Mouse (Mus musculus) ES-E14 (cell line): Measurements from ENCODE around the gene Pi4kb. TPM values are rescaled to one million over a fixed set of nuclear protein-coding genes. Genes with fewer than 3 reads are reported as not detected.

Experiments
- DNase-seq: peaks from one replicate; pipeline ENCODE4 v3.0.0-alpha.2; 2013; ENCODE audit warnings: low read depth, low spot score
- H3K27ac ChIP-seq: 2 replicates; pipeline ENCODE4 v1.5.1; 2012; ENCODE audit warnings: low read depth, mild to moderate bottlenecking, low read length, moderate library complexity, mixed read lengths; ENCODE audit not compliant: poor library complexity, insufficient read depth, severe bottlenecking
- H3K36me3 ChIP-seq: 2 replicates; pipeline ENCODE4 v1.6.1; 2012; ENCODE audit warnings: mild to moderate bottlenecking, low read length, moderate library complexity, mixed read lengths; ENCODE audit not compliant: control insufficient read depth, poor library complexity, insufficient read depth, severe bottlenecking
- H3K4me1 ChIP-seq, 2 experiments: fragments of 150-350 bp in 1 of 2; sonication (generic) in 1 of 2; 2 replicates each; pipeline ENCODE4 v1.6.1; 2012; ENCODE audit warnings: low read length in 2 of 2, mild to moderate bottlenecking in 1 of 2, mixed read lengths in 1 of 2; ENCODE audit not compliant: control insufficient read depth in 2 of 2, insufficient read depth in 2 of 2, poor library complexity in 1 of 2
- H3K4me3 ChIP-seq, 2 experiments: fragments of 150-350 bp in 1 of 2; sonication (generic) in 1 of 2; 2 replicates each; pipeline ENCODE4 v1.5.1; 2012; ENCODE audit warnings: low read length in 2 of 2, low read depth in 1 of 2, mild to moderate bottlenecking in 1 of 2, mixed read lengths in 1 of 2; ENCODE audit not compliant: insufficient read depth in 1 of 2, poor library complexity in 1 of 2, severe bottlenecking in 1 of 2
- H3K9ac ChIP-seq: 2 replicates; pipeline ENCODE4 v1.6.1; 2012; ENCODE audit warnings: low read depth, mild to moderate bottlenecking, low read length, mixed read lengths; ENCODE audit not compliant: poor library complexity, insufficient read depth, severe bottlenecking
- H3K9me3 ChIP-seq: fragments of 150-350 bp; sonication (generic); 2 replicates; pipeline ENCODE4 v1.6.1; 2012; ENCODE audit warnings: low read depth, mild to moderate bottlenecking, low read length; ENCODE audit not compliant: control insufficient read depth, insufficient read depth
- CHD2 ChIP-seq: IDR thresholded peaks from 2 replicates; pipeline ENCODE4 v1.6.1; 2014; ENCODE audit warnings: mild to moderate bottlenecking, low read depth, low read length, inconsistent platforms
- HCFC1 ChIP-seq: IDR thresholded peaks from 2 replicates; pipeline ENCODE4 v1.6.1; 2012; ENCODE audit warnings: low read length, inconsistent platforms, borderline replicate concordance; ENCODE audit not compliant: insufficient read depth
- MAFK ChIP-seq: IDR thresholded peaks from 2 replicates; pipeline ENCODE4 v1.6.1; 2014; ENCODE audit warnings: mild to moderate bottlenecking, low read depth, low read length, inconsistent platforms; ENCODE audit not compliant: insufficient read depth
- ZC3H11A ChIP-seq: IDR thresholded peaks from 2 replicates; pipeline ENCODE4 v1.6.1; 2012; ENCODE audit warnings: low read depth, mild to moderate bottlenecking, inconsistent platforms, low read length, borderline replicate concordance
- ZNF384 ChIP-seq: IDR thresholded peaks from 2 replicates; pipeline ENCODE4 v1.6.1; 2012; ENCODE audit warnings: low read depth, low read length, inconsistent platforms
- in situ Hi-C, 2 experiments: fragments of 600-800 bp; cut with MboI; formaldehyde crosslinking; loops; one replicate each; pipeline ENCODE4 v1.15.1; 2025; ENCODE audit warnings: low sequenced_read_pairs in 2 of 2, inconsistent platforms in 1 of 2; ENCODE audit not compliant: unreplicated experiment in 2 of 2
- total RNA-seq: library from RNA; depleted of rRNA; stranded (reverse); fragments of 300-350 nt; gene quantifications from 2 replicates; pipeline ENCODE4 v1.2.3, GENCODE M21; 2012

Pi4kb gene
- total RNA-seq, 1 experiment, result 29.7 TPM

GRCm38 (mm10) chr3:94960322-94960721 lies 14.2 kb upstream of the Pi4kb start:
- H3K9ac ChIP-seq, result no peak overlapping the region
- TF ChIP-seq MAFK, result no peak
- TF ChIP-seq ZNF384, result no peak
- TF ChIP-seq ZC3H11A, result no peak
- no peak for TF ChIP-seq CHD2
- TF ChIP-seq HCFC1, result no peak
- peaks cover 28% of the 10 kb centered on the region for H3K36me3 ChIP-seq
- H3K4me3 ChIP-seq, result peak overlapping the region in 1 of 2 experiments; percentile 47; a peak in 2 of 4 replicates
- peaks cover 10 to 13% of the 10 kb centered on the region in 2 experiments for H3K4me1 ChIP-seq
- no peaks in the 10 kb centered on the region for H3K9me3 ChIP-seq
- in situ Hi-C loops, result no loop called here
- H3K27ac ChIP-seq, result no peak overlapping the region; the same call in 1 of the 2 replicates
- no peak for DNase-seq

GRCm38 (mm10) chr3:94964989-94965388 lies 9.5 kb upstream of the Pi4kb start:
- no peak overlapping the region for H3K4me3 ChIP-seq
- H3K9me3 ChIP-seq, result no peaks in the 10 kb centered on the region
- peaks cover 6 to 10% of the 10 kb centered on the region in 2 experiments for H3K4me1 ChIP-seq
- H3K36me3 ChIP-seq, result no peaks in the 10 kb centered on the region
- in situ Hi-C loops, result no loop called here
- no peak for TF ChIP-seq ZC3H11A
- TF ChIP-seq ZNF384, result no peak
- no peak for TF ChIP-seq HCFC1
- TF ChIP-seq MAFK, result no peak
- no peak for TF ChIP-seq CHD2
- no peak overlapping the region for H3K9ac ChIP-seq
- no peak for DNase-seq
- H3K27ac ChIP-seq, result no peak overlapping the region

GRCm38 (mm10) chr3:94965878-94966277 lies 8.7 kb upstream of the Pi4kb start:
- Histone ChIP-seq H3K4me1 (peaks cover 4 to 6% of the 10 kb centered on the region in 2 experiments), H3K4me3 (no peak overlapping the region), H3K9me3 (no peaks in the 10 kb centered on the region), H3K27ac (no peak overlapping the region), H3K36me3 (no peaks in the 10 kb centered on the region), H3K9ac (no peak overlapping the region)
- no peak for TF ChIP-seq HCFC1
- TF ChIP-seq ZNF384, result no peak
- TF ChIP-seq MAFK, result no peak
- TF ChIP-seq ZC3H11A, result no peak
- no peak for TF ChIP-seq CHD2
- in situ Hi-C loops, result no loop called here
- DNase-seq, result no peak

GRCm38 (mm10) chr3:94972552-94972951 lies 2.0 kb upstream of the Pi4kb start:
- no peaks in the 10 kb centered on the region for H3K36me3 ChIP-seq
- no peak for TF ChIP-seq MAFK
- TF ChIP-seq HCFC1, result no peak
- no peak for TF ChIP-seq ZNF384
- TF ChIP-seq CHD2, result no peak
- no peak for TF ChIP-seq ZC3H11A
- no peak overlapping the region for H3K9ac ChIP-seq
- no peak overlapping the region for H3K27ac ChIP-seq
- DNase-seq, result no peak
- no peaks in the 10 kb centered on the region for H3K9me3 ChIP-seq
- in situ Hi-C loops, result no loop called here
- peaks cover 0 to 3% of the 10 kb centered on the region in 2 experiments; a peak in 1 of 4 replicates for H3K4me1 ChIP-seq
- H3K4me3 ChIP-seq, result no peak overlapping the region

- TF ChIP-seq ZNF384 (no peak), CHD2 (no peak), MAFK (no peak), HCFC1 (no peak), ZC3H11A (no peak)
- Histone ChIP-seq H3K9me3 (no peaks in the 10 kb centered on the region), H3K4me3 (no peak overlapping the region; a peak in 1 of 4 replicates), H3K36me3 (no peaks in the 10 kb centered on the region), H3K9ac (no peak overlapping the region), H3K4me1 (peaks cover 0 to 3% of the 10 kb centered on the region in 2 experiments; a peak in 1 of 4 replicates), H3K27ac (no peak overlapping the region)
- no peak for DNase-seq
- in situ Hi-C loops, result no loop called here
Observed at GRCm38 (mm10) chr3:94973620-94974019, 911 bp upstream of the Pi4kb start.
